Mouse (Mus musculus) bone marrow macrophage, adult 2 months (primary cell): Measurements from ENCODE around the gene Elp5. TPM values are rescaled to one million over a fixed set of nuclear protein-coding genes. Genes with fewer than 3 reads are reported as not detected.
A peak's percentile ranks its signal among the peaks of the same experiment; 100 is the strongest.

Experiments
- H3K27ac ChIP-seq: 2 replicates; pipeline ENCODE4 v1.5.1; 2012; ENCODE audit warnings: low read depth, low read length; ENCODE audit not compliant: insufficient read depth
- H3K4me1 ChIP-seq: 2 replicates; pipeline ENCODE4 v1.6.1; 2012; ENCODE audit warnings: low read length; ENCODE audit not compliant: control insufficient read depth, insufficient read depth
- H3K4me3 ChIP-seq: 2 replicates; pipeline ENCODE4 v1.5.1; 2012; ENCODE audit warnings: mild to moderate bottlenecking, low read length, moderate library complexity; ENCODE audit not compliant: insufficient read depth
- CTCF ChIP-seq: IDR thresholded peaks from 2 replicates; pipeline ENCODE4 v1.5.1; 2012; ENCODE audit warnings: low read depth, mild to moderate bottlenecking, low read length, moderate library complexity
- POLR2A ChIP-seq: IDR thresholded peaks from 2 replicates; pipeline ENCODE4 v1.6.1; 2012; ENCODE audit warnings: mild to moderate bottlenecking, low read depth, low read length, borderline replicate concordance
- polyA plus RNA-seq: library from polyadenylated mRNA; stranded (reverse); fragments of >200 nt; gene quantifications from 2 replicates; pipeline ENCODE4 v1.2.4, GENCODE M21; 2012; ENCODE audit not compliant: missing spikeins, insufficient read depth, insufficient read length

The Elp5 gene
- polyA plus RNA-seq, 1 experiment = 41.4 TPM

DNA sequence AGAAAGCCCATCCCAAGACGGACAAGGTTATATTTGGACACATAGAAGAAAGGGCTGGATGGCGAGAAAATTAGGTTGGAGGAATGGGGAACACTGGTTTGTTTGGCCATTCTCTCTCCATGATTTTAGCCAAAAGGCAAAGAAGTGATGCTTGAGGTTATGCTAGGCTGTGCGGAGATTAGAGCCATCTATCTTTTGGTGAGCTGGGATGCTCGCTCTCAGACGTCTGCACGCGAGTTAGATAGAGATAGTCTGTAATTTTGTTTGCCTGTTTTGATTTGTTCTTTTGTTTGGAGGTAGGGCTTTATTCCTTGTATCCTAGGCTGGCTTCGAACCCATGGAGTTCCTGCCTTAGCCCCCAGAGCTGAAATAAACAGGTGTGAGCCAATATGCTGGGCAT lies 18.8 kb upstream of the Elp5 start:
- peaks cover 26% of the 10 kb centered on the region for H3K4me1 ChIP-seq
- H3K4me3 ChIP-seq = peak overlapping the region; percentile 69
- peak overlapping the region; percentile 92 for H3K27ac ChIP-seq
- TF ChIP-seq CTCF = no peak

DNA sequence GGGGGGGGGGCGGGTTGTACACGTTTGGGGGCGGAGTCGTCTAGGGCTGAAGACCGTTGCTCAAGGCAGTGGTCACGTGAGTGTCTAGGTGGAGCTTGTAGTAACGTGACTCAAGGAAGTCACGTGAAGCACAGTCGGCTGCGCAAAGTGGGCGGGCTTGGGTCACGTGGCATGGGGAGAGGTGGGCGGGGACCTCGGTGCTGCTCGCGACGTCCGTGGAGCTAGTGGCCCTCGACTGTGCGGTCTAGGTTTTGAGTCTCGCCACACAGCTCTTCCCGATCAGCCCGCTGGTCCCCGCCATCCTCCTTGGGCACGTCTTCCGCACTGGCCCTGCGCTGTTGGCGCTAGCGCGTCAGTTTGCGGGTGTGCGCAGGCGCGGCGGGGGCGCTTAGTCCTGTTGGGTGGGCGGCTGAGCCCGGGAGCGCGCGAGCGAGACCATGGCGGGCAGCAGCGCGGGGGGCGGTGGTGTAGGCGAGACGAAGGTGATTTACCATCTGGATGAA lies 18.1 kb upstream of the Elp5 start, which contains the start of gene Dvl2:
Gene Dvl2 (plus strand): TSS at position 200 of the 503 bp plus-strand sequence.
- Histone ChIP-seq H3K27ac (peak within 1 kb of the TSS; percentile 92), H3K4me3 (peak within 1 kb of the TSS; percentile 69), H3K4me1 (peaks cover 26% of the 10 kb centered on the region)
- TF ChIP-seq CTCF (no peak), POLR2A (no peak)

DNA sequence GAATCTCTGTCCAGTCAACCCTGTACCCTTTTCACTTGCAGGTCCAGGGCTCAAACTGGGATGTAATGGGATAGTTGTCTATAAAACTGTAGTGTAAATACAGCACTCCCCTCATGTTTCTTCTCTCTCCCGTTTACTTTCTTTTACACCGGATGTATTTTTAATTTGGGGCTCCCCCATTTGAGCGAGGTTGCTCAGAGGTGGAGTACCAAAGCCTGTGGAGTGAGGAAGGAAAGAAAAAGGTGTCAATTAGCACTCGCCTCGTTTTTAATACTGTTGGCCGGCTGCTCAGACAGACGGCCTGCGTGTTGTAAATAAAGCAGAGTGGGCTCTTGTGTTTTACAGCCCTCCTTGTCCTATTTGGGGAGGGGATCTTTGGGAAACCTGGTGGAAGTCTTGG lies 17.3 kb upstream of the Elp5 start:
- Histone ChIP-seq H3K27ac (peak overlapping the region; percentile 40), H3K4me1 (peaks cover 27% of the 10 kb centered on the region), H3K4me3 (no peak overlapping the region)
- no peak for TF ChIP-seq CTCF
- TF ChIP-seq POLR2A = no peak

DNA sequence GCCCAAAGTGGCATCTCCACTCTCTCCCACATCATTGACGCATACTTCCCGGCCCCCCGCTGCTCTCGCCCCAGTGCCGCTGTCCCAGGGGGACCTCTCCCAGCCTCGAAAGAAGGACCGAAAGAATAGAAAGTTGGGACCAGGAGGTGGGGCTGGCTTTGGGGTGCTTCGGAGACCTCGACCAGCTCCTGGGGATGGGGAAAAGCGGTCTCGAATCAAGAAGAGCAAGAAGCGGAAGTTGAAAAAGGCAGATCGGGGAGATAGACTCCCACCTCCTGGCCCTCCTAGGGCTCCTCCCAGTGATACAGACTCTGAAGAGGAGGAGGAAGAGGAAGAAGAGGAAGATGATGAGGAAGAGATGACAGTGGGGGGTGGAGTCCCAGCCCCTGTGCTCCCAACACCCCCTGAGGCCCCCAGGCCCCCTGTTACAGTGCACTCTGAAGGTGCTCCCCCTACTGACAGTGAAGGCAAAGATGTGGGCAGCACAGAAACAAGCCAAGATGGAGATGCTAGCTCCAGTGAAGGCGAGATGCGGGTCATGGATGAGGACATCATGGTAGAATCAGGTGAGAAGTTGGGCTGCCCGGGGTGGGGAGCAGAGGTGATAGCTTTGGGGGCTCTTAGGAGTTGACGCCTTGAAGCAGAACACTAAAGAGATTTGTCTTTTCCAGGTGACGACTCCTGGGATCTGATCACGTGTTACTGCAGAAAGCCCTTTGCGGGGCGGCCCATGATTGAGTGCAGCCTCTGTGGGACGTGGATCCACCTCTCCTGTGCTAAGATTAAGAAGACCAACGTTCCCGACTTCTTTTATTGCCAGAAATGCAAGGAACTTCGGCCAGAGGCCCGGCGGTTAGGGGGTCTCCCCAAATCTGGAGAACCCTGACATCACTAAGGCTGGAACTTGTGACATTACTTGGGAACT lies 16.5 kb upstream of the Elp5 start:
- TF ChIP-seq CTCF (peak; percentile 31; the same call in 1 of the 2 replicates), POLR2A (no peak)
- H3K4me3 ChIP-seq = peak overlapping the region; percentile 69
- peaks cover 34% of the 10 kb centered on the region for H3K4me1 ChIP-seq
- peak overlapping the region; percentile 79 for H3K27ac ChIP-seq

DNA sequence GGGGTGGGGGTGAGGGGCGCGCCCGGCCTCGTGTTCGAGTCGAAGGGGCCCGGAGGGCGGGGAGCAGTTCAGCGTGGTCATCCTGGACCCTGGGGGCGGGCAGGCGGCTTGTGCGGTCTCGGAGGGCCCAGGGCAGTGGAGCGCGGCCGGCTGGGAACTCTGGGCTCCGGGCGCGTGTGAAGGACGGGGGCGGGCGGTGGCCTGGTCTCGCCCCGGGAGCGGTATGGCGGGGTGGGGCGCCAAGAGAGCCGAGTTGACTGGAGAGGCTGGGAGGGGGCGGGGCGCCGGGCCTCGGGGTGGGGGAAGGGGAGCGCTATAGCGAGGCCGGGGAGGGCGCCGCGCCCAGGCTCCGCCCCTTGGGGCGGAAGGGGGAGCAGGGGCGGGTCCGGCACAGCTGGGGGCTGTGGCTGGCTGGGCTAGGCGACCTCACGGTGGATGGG lies 14.8 kb upstream of the Elp5 start:
- Histone ChIP-seq H3K4me1 (peaks cover 33% of the 10 kb centered on the region), H3K4me3 (peak overlapping the region; percentile 92), H3K27ac (peak overlapping the region; percentile 93)
- TF ChIP-seq CTCF (no peak), POLR2A (no peak)

DNA sequence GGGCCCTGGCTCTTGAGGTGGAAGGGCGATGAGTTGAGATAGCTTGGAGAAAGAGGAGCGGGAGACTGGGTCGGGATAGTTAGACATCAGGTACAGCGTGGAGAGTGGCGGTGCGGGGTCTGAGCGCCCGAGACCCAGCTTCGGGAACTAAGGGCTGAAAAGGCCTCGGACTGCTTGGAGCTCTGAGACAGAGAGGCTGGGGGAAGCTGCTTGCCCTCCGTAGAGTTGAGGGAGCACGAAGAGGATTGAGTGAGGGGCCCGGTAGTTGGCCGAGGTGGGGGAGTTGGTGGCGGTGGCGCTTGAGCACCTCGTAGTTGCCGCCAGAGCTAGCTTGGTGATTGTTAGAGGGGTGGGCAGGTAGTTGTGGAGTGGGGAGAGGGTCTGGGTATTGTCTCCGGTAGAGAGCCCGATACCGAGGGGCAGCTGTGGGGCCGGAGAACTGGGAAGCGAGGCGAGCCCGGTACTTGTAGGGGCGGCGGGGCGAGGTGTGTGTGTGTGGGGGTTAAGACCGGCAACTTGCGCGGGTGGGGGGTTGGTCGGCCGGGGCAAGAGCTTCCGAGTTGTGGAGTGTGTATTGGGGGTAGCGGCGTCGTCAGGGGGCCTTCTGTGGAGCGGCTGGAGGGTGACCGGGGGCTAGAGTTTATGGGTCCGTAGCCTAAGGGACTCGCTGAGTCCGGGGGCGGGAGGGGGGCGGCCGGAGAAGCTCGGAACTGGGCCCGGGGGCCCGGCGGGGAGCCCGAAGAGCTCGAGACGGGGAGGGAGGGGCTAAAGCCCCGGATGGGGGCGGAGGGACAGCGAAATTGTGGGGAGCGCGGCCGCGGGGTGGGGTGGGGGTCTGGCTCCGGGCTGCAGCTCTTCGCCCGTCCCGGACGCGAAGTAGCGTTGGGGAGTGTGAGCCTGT lies 14.1 kb upstream of the Elp5 start:
- Histone ChIP-seq H3K27ac (peak overlapping the region; percentile 93), H3K4me3 (peak overlapping the region; percentile 92), H3K4me1 (peaks cover 33% of the 10 kb centered on the region)
- TF ChIP-seq CTCF (no peak), POLR2A (no peak)

DNA sequence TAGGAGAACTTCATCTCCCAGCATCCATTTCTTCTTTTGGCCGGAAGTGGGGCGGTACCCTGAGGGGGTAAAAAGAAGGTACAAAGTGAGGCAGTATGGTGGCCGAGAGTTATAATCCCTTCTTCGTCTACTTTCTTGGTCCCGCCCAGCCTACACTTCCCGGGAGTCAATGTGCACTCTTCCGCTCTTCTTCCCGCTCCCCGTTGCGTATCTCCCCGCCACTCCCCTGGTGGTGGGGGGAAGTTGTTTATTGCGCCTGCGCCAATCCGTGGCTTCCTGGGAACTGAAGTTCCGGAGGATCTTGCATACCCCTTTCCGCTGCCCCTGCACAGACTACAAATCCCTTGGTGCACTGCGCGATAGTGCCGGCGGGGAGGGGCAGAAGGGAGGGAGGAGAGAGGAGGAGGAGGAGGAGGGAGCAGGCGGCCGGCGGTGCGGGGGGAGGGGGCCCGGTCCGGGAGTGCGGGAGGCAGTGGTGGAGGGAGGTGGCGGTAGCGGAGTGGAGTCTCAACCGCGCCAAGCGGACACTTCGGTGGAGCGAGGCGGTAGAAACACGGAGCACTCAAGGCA lies 13.2 kb upstream of the Elp5 start, which contains the start of gene Phf23:
Gene Phf23 (plus strand): TSS at position 387 of the 570 bp plus-strand sequence.
- Histone ChIP-seq H3K4me1 (peaks cover 35% of the 10 kb centered on the region), H3K4me3 (peak within 1 kb of the TSS; percentile 92), H3K27ac (peak within 1 kb of the TSS; percentile 93)
- 0 out of 2 replicates have a peak, but pooled peaks have one; percentile 42 for TF ChIP-seq POLR2A
- no peak for TF ChIP-seq CTCF

DNA sequence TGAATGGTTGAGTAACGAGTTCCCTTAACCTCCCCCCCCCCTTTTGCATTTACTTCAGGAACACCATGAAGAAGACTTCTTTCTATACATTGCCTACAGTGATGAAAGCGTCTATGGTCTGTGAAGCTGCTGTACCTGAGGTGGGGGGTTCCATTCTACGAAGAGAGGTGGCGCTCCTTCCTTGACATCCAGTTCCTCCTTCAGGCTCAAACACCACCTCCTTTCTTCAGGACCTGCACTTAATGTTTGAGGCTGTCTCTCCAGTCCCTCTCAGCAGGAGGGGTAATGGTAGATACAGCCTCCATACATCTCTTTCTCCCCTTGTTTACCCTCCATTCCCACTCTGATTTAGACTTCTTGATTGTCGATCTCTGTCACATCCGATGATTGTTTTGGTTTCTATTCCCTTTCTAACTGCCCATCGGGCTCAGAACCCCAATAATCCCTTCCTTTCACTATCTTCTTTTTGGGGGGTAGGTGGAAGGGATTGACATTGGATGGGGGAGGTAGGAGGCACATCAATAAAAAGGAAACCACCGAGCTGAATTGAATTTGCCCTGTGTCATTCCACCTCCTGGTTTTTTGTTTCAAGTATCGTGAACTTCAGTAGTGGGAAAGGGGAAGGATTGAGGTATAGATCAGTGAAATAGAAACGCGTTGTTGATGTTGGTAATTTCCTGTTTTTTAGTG lies 12.2 kb upstream of the Elp5 start:
- peaks cover 30% of the 10 kb centered on the region for H3K4me1 ChIP-seq
- no peak for TF ChIP-seq POLR2A
- TF ChIP-seq CTCF = no peak
- peak overlapping the region; percentile 9; the same call in 1 of the 2 replicates for H3K4me3 ChIP-seq
- H3K27ac ChIP-seq = 0 out of 2 replicates have a peak overlapping the region, but pooled peaks have one; percentile 8

DNA sequence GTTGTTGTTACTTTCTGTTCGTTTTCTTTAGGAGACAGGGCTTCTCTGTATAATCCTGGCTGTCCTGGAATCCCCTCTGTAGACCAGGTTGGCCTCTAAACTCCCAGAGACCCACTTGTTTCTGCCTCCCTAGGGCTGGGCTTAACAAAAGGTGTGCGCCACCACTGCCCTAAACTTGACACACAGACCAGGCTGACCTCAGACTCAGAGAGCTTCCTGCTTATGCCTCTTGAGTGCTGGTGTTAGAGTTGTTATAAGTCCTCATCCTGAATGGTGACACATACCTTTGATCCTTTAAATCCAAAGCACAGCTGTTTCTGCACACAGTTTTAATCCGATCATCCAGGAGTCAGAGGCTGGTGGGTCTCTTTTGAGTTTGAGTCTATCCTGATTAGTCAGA lies 10.6 kb upstream of the Elp5 start:
- H3K4me1 ChIP-seq = peaks cover 18% of the 10 kb centered on the region
- H3K4me3 ChIP-seq = peak overlapping the region; percentile 59
- no peak overlapping the region for H3K27ac ChIP-seq
- TF ChIP-seq POLR2A (no peak), CTCF (no peak)
